Mouse (Mus musculus) midbrain, embryonic 10.5 days (tissue): Measurements from ENCODE around the gene Chst15. TPM values are rescaled to one million over a fixed set of nuclear protein-coding genes. Genes with fewer than 3 reads are reported as not detected.

Experiments used
- DNase-seq: peaks from one replicate; pipeline ENCODE4 v3.0.0-alpha.2; 2017; ENCODE audit warnings: low spot score
- H3K27ac ChIP-seq: fragments of 300-500 bp; sonication (generic); replicated peaks from 2 replicates; pipeline ENCODE4 v1.5.1; 2016; ENCODE audit warnings: mild to moderate bottlenecking
- H3K27me3 ChIP-seq: fragments of 300-500 bp; sonication (generic); 2 replicates; pipeline ENCODE4 v1.6.1; 2016; ENCODE audit warnings: low read depth, mild to moderate bottlenecking; ENCODE audit not compliant: poor library complexity, severe bottlenecking
- H3K36me3 ChIP-seq: fragments of 300-500 bp; sonication (generic); 2 replicates; pipeline ENCODE4 v1.6.1; 2016; ENCODE audit warnings: mild to moderate bottlenecking, moderate library complexity
- H3K4me1 ChIP-seq: fragments of 300-500 bp; sonication (generic); 2 replicates; pipeline ENCODE4 v1.6.1; 2016
- H3K4me3 ChIP-seq: fragments of 300-500 bp; sonication (generic); 2 replicates; pipeline ENCODE4 v1.5.1; 2016; ENCODE audit warnings: mild to moderate bottlenecking, moderate library complexity
- H3K9me3 ChIP-seq: fragments of 300-500 bp; sonication (generic); replicated peaks from 2 replicates; pipeline ENCODE4 v1.6.1; 2016; ENCODE audit warnings: mild to moderate bottlenecking
- WGBS: fragments of 180-500 bp; shearing (Covaris S2); methylation state at CpG from one replicate; pipeline ENCODE4 v1.1.7; 2016; 5-methylcytosine and 5-hydroxymethylcytosine counted together
- polyA plus RNA-seq: library from polyadenylated mRNA; unstranded; fragments of >200 nt; fragmentation: Nextera tagmentation; extraction: Ambion mirVana; gene quantifications from 2 replicates; pipeline ENCODE4 v1.2.1, GENCODE M21; 2016

Gene Chst15
- polyA plus RNA-seq, 1 experiment from 2014 or later, result 14.2 TPM

DNA sequence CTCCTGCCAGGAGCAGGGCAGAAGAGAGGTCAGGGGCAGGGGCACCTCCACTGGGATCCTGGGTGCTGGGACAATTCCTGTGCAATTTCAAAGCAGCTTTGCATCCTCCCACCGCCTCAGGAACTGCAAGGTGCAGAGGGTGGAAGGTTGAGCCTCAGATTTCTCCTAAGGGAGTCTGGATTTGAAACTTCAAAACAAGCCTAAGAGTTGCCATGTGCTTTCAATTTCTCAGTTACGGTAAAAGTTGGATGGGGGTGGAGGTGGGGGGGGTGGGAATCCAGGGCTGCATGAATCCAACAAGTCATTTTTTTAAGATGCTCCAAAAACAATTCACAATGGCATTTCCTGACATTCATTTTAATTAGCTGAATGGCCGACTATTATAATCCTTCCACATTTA lies 129.6 kb downstream of the Chst15 start:
- WGBS, result 66% methylated on average over 3 of the region's 3 CpGs
- no peak for DNase-seq
- Histone ChIP-seq H3K27ac (no peak overlapping the region), H3K36me3 (no peaks in the 10 kb centered on the region), H3K4me3 (no peak overlapping the region), H3K27me3 (no peaks in the 10 kb centered on the region), H3K4me1 (0 out of 2 replicates have a peak, but pooled peaks cover 4% of the 10 kb centered on the region), H3K9me3 (no peaks in the 10 kb centered on the region)

Other genes with a start within 250 kb of the Chst15 start
- gene Cpxm2, start 162.5 kb downstream of the Chst15 start, polyA plus RNA-seq, result 0.93 and 0.94 TPM in 2 replicates